8 mouse cellular contexts compared by ENCODE assay signal in genomic region chr11:61487401-61487800, GRCm38 (mm10). TPM values are rescaled to one million over a fixed set of nuclear protein-coding genes. Genes with fewer than 3 reads are reported as not detected.
DNase-seq lines count a peak whose midpoint lies in the region; ATAC-seq and TF ChIP-seq lines count a peak whose summit lies in the region.

No protein-coding gene starts in this region.

- peak overlapping the region; percentile 53; the same call in 1 of the 2 replicates for H3K27ac ChIP-seq in forebrain, embryonic 16.5 days (ENCODE audit: low read length)
- no peak overlapping the region for H3K27ac ChIP-seq in kidney, postnatal 0 days

- 30% methylated on average over 2 of the region's 2 CpGs for WGBS in forebrain, embryonic 16.5 days
- WGBS in kidney, postnatal 0 days, result 25% methylated on average over 2 of the region's 2 CpGs

- no peak for TF ChIP-seq CTCF in kidney, postnatal 0 days (IDR thresholded peaks at IDR 0.05; ENCODE audit: low read depth)

- ATAC-seq in forebrain, embryonic 16.5 days, result no peak
- ATAC-seq in kidney, postnatal 0 days (replicated peaks; ENCODE audit: low FRiP score, low read depth), result peak; percentile 8; the same call in 1 of the 2 replicates
- no peak for ATAC-seq in erythroid progenitor cell, adult 5-6 weeks (replicated peaks; ENCODE audit: low FRiP score, poor library complexity, severe bottlenecking)

- no peak overlapping the region for H3K4me2 ChIP-seq in forebrain, embryonic 16.5 days (ENCODE audit: low read length)
- peak overlapping the region; percentile 41; the same call in 1 of the 2 replicates for H3K4me2 ChIP-seq in kidney, postnatal 0 days (ENCODE audit: low read length)

- peaks cover 34% of the 10 kb centered on the region for H3K36me3 ChIP-seq in forebrain, embryonic 16.5 days (ENCODE audit: control insufficient read depth, insufficient read depth)
- peaks cover 28% of the 10 kb centered on the region for H3K36me3 ChIP-seq in kidney, postnatal 0 days (ENCODE audit: insufficient read depth, low read length)

- no peaks in the 10 kb centered on the region for H3K9me3 ChIP-seq in forebrain, embryonic 16.5 days (ENCODE audit: control insufficient read depth, low read length)
- no peaks in the 10 kb centered on the region for H3K9me3 ChIP-seq in kidney, postnatal 0 days (replicated peaks; ENCODE audit: low read length)

- intact Hi-C loops in left cerebral cortex, postnatal 4 days (cut with DNase I), result no loop called here
- intact Hi-C loops in left cerebral cortex, postnatal 25 days (cut with DNase I), result no loop called here

- peaks cover 69% of the 10 kb centered on the region for H3K4me1 ChIP-seq in forebrain, embryonic 16.5 days (replicated peaks; ENCODE audit: control insufficient read depth, insufficient read depth, low read length)
- H3K4me1 ChIP-seq in kidney, postnatal 0 days (replicated peaks; ENCODE audit: insufficient read depth, low read length), result peaks cover 10% of the 10 kb centered on the region; the same call in 1 of the 2 replicates

- DNase-seq in left cerebral cortex, postnatal 4 days, result peak; percentile 90
- no peak for DNase-seq in left cerebral cortex, postnatal 25 days (ENCODE audit: low spot score in 2 of 2)
- DNase-seq in adrenal gland, postnatal 36 days, result peak; percentile 59 to 76
- peak; percentile 39 for DNase-seq in kidney, postnatal 0 days (ENCODE audit: low spot score)
- DNase-seq in ovary, postnatal 14 days (ENCODE audit: low spot score), result peak; percentile 58
- DNase-seq in spleen, postnatal 10 days (ENCODE audit: low spot score in 2 of 2), result no peak

- no peak overlapping the region for H3K9ac ChIP-seq in forebrain, embryonic 16.5 days (replicated peaks; ENCODE audit: low read depth, low read length)
- no peak overlapping the region for H3K9ac ChIP-seq in kidney, postnatal 0 days (ENCODE audit: low read depth, low read length)

- no peak overlapping the region for H3K4me3 ChIP-seq in forebrain, embryonic 16.5 days (replicated peaks; ENCODE audit: low read length)
- no peak overlapping the region for H3K4me3 ChIP-seq in kidney, postnatal 0 days (replicated peaks; ENCODE audit: low read depth, low read length)

- no peaks in the 10 kb centered on the region for H3K27me3 ChIP-seq in forebrain, embryonic 16.5 days (replicated peaks; ENCODE audit: control insufficient read depth, insufficient read depth, low read length)
- no peaks in the 10 kb centered on the region for H3K27me3 ChIP-seq in kidney, postnatal 0 days (ENCODE audit: insufficient read depth, low read length)

RNA-seq across cellular contexts. Expression of gene Mfap4, which starts 2.2 kb away (rescaled TPM):
- 10 to 100 TPM; 10.2 to 12.2 TPM for total RNA-seq in left cerebral cortex, postnatal 4 days (2021)
- 1 to 10 TPM; 4.2 to 5.5 TPM for total RNA-seq in left cerebral cortex, postnatal 25 days (2021)
- total RNA-seq in adrenal gland, postnatal 36 days (2021), result 10 to 100 TPM in 1 of 2 experiments, 1 to 10 TPM in 1; 7.8 to 10.9 TPM
- 47.4 and 55.0 TPM in 2 replicates for polyA plus RNA-seq in forebrain, embryonic 16.5 days (2015; fragmentation: Nextera tagmentation; extraction: Ambion mirVana)
- polyA plus RNA-seq in kidney, postnatal 0 days (2015; fragmentation: Nextera tagmentation; extraction: Ambion mirVana), result 100 and 114 TPM in 2 replicates
- total RNA-seq in erythroid progenitor cell, adult 5-6 weeks (2015; ENCODE audit: low replicate concordance), result not detected in 2 replicates
- not detected in 2 replicates for total RNA-seq in erythroid progenitor cell, adult 5-6 weeks (2017; ENCODE audit: low replicate concordance)

RNA-seq across cellular contexts. Expression of gene Mapk7, which starts 6.8 kb away (rescaled TPM):
- total RNA-seq in left cerebral cortex, postnatal 4 days (2021), result 10 to 100 TPM; 65.1 to 69.8 TPM
- 10 to 100 TPM; 19.1 to 26.9 TPM for total RNA-seq in left cerebral cortex, postnatal 25 days (2021)
- total RNA-seq in adrenal gland, postnatal 36 days (2021), result 10 to 100 TPM; 14.0 to 19.4 TPM
- polyA plus RNA-seq in forebrain, embryonic 16.5 days (2015; fragmentation: Nextera tagmentation; extraction: Ambion mirVana), result 111 and 118 TPM in 2 replicates
- polyA plus RNA-seq in kidney, postnatal 0 days (2015; fragmentation: Nextera tagmentation; extraction: Ambion mirVana), result 30.9 and 36.3 TPM in 2 replicates
- 2.1 and 2.5 TPM in 2 replicates for total RNA-seq in erythroid progenitor cell, adult 5-6 weeks (2015; ENCODE audit: low replicate concordance)
- total RNA-seq in erythroid progenitor cell, adult 5-6 weeks (2017; ENCODE audit: low replicate concordance), result 1.3 and 2.0 TPM in 2 replicates

RNA-seq across cellular contexts. Expression of gene B9d1, which starts 17.5 kb away (rescaled TPM):
- total RNA-seq in left cerebral cortex, postnatal 4 days (2021), result 10 to 100 TPM; 33.2 to 34.7 TPM
- 10 to 100 TPM; 43.2 to 44.9 TPM for total RNA-seq in left cerebral cortex, postnatal 25 days (2021)
- total RNA-seq in adrenal gland, postnatal 36 days (2021), result 10 to 100 TPM; 20.8 to 23.8 TPM
- polyA plus RNA-seq in forebrain, embryonic 16.5 days (2015; fragmentation: Nextera tagmentation; extraction: Ambion mirVana), result 32.6 and 36.1 TPM in 2 replicates
- 32.9 and 33.8 TPM in 2 replicates for polyA plus RNA-seq in kidney, postnatal 0 days (2015; fragmentation: Nextera tagmentation; extraction: Ambion mirVana)
- total RNA-seq in erythroid progenitor cell, adult 5-6 weeks (2015; ENCODE audit: low replicate concordance), result not detected in 2 replicates
- not detected in 2 replicates for total RNA-seq in erythroid progenitor cell, adult 5-6 weeks (2017; ENCODE audit: low replicate concordance)

RNA-seq across cellular contexts. Expression of gene Rnf112, which starts 33.5 kb away (rescaled TPM):
- 100 to 1,000 TPM in 1 of 2 experiments, 10 to 100 TPM in 1; 89.8 to 101 TPM for total RNA-seq in left cerebral cortex, postnatal 4 days (2021)
- total RNA-seq in left cerebral cortex, postnatal 25 days (2021), result 100 to 1,000 TPM; 296 to 321 TPM
- 1 to 10 TPM; 1.1 to 1.3 TPM for total RNA-seq in adrenal gland, postnatal 36 days (2021)
- 22.6 and 35.7 TPM in 2 replicates for polyA plus RNA-seq in forebrain, embryonic 16.5 days (2015; fragmentation: Nextera tagmentation; extraction: Ambion mirVana)
- 0.05 and 0.13 TPM in 2 replicates for polyA plus RNA-seq in kidney, postnatal 0 days (2015; fragmentation: Nextera tagmentation; extraction: Ambion mirVana)
- not detected in 2 replicates for total RNA-seq in erythroid progenitor cell, adult 5-6 weeks (2015; ENCODE audit: low replicate concordance)
- not detected in 2 replicates for total RNA-seq in erythroid progenitor cell, adult 5-6 weeks (2017; ENCODE audit: low replicate concordance)

Comparison
In these comparisons a context has a peak if more than half of its experiments do, and no peak if none do; other contexts are left out.
1. DNase-seq: peak in left cerebral cortex, postnatal 4 days (single experiment), adrenal gland, postnatal 36 days (2 of 2), kidney, postnatal 0 days (single experiment) and ovary, postnatal 14 days (single experiment); none in left cerebral cortex, postnatal 25 days (0 of 2) and spleen, postnatal 10 days (0 of 2).
2. RNA of gene Mfap4, which starts 2.2 kb away (total RNA-seq): 10.2 to 12.2 TPM in left cerebral cortex, postnatal 4 days, 7.8 to 10.9 TPM in adrenal gland, postnatal 36 days and 4.2 to 5.5 TPM in left cerebral cortex, postnatal 25 days; not detected in erythroid progenitor cell, adult 5-6 weeks; every median in the first group is over 4 times any median in the second.
3. RNA of gene Mapk7, which starts 6.8 kb away (total RNA-seq): 65.1 to 69.8 TPM in left cerebral cortex, postnatal 4 days, 19.1 to 26.9 TPM in left cerebral cortex, postnatal 25 days and 14.0 to 19.4 TPM in adrenal gland, postnatal 36 days; 1.3 to 2.5 TPM in erythroid progenitor cell, adult 5-6 weeks; every median in the first group is over 4 times any median in the second.
4. RNA of gene B9d1, which starts 17.5 kb away (total RNA-seq): 43.2 to 44.9 TPM in left cerebral cortex, postnatal 25 days, 33.2 to 34.7 TPM in left cerebral cortex, postnatal 4 days and 20.8 to 23.8 TPM in adrenal gland, postnatal 36 days; not detected in erythroid progenitor cell, adult 5-6 weeks; every median in the first group is over 10 times any median in the second.